Mouse (Mus musculus): ENCODE measurements around the gene Ccdc155.

Gene Ccdc155

DNA sequence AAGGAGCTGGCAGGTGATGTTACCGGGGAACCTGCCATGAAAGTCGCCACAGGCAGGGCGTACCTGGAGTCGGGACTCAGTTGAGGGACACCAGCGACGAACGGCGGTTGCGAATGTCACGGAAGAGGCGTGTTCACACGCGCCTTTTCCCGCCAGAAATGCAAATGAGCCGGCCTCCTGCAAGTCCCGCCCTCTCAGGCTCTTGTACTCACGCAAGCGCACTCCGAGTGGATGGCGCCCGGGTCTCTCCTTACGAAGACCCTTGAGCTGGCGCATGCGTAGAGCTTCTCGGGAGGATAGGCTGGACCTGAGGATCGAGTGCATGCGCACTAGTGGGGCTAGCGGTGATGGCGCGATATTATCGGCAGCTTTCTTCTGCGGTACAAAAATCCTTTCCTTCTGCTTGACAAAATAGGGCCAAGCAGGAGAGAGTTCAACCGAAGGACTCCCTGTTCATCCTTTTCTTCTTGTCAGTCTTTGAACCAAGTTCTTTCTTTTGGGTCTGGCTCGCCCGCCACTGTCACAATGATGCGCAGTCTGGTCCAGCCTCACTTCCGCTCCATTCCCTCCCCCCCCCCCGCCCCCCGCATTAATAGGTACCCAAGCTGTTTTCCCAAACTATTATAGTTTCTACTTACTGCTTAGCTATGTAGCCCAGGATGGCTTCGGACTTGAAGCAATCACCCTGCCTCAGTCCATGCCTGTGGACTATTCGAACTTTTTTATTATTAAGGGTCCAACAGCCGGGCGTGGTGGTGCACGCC is at the start of gene Ccdc155:
Gene Ccdc155 (minus strand): TSS at position 513 of the 764 bp plus-strand sequence.
- DNase-seq = peak; percentile 95

DNA sequence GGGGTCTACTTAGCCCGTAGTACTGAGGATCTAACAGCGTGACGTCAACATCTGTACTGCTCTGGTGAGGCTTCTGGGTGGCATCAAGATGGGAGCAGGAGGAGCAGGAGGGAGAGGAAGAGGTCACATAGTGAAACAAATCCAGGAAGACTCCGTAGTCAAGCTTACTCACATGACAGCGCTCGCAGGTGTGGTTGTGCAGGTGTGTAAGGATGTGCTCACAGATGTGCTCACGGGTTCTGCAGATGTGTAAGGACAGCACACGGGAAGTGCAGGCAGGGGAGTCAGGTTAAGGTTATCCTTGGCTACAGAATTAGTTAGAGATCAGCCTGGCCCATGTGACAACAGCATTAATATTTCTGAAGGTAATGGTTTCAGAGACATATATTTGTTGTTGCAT is 49.1 kb upstream of the Ccdc155 start:
- no peak for DNase-seq

DNA sequence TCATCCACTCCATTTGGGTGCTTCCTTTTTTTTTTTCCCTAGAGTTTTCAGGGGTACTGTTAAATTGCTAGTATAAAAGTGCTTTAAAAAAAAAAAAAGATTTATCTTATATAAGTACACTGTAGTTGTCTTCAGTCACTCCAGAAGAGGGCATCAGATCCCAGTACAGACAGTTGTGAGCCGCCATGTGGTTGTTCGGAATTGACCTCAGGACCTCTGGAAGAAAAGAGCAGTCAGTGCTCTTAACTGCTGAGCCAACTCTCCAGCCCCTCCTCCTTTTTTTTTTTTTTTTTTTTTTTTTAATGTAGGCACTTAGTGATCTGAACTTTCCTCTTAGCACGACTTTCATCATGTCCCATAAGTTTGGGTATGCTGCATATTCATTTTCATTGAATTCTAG is 43.0 kb upstream of the Ccdc155 start:
- DNase-seq = no peak

DNA sequence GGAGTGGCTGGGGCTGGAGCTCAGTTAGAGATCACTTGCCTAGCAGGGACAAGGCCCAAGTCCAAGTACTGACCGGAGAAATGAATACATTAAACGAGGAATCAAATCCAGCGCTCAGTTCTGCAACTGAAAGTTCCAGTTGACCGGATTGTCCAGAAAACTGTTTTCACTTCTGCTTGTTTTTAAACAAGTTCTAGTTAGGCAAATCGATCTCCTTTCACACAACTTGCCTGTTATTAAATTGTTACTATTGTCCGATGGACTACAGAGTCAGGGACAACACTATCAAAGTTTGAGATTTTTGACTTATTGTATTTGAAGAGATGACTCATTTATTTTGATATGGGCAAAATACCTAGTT is 36.7 kb upstream of the Ccdc155 start:
- no peak for DNase-seq

DNA sequence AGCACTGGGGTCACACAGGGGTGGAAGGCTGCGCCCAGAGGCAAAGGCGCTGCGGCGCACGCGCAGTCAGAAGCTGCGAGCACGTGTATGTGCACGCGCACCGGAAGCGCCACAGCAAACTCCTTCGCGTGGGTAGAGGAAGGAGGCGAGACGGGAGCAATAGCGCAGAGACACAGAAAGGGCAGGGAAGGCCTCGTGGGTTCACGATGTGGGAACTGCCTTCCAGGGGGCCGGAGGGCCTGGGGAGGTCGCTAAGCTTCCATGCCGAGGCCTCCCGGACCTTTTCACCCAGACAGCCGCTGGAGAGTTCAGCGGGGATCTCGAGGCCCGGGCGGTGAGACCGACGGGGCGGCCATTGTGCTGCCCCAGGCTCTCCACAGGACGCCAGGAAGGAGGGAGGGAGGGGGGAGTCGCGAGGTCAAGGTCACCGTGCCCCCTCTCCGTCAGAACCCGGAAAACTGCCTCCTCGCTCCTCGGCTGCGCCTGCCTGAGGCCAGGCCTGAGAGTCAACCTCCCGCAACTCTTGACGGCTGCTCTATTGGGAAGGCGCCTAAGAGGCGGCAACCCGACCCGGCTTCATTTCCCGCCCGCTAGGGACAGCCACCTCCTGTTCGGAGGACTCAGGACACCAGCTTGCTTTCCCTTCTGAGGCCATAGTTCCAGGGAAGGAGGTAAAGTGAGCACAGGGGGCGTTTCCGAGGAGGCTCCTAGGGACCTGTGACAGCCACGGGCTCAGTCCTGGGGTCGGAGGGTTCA is 36.1 kb upstream of the Ccdc155 start, which contains the start of gene Slc6a16:
Gene Slc6a16 (plus strand): TSS at position 453 of the 756 bp plus-strand sequence.
- peak; percentile 61 for DNase-seq

DNA sequence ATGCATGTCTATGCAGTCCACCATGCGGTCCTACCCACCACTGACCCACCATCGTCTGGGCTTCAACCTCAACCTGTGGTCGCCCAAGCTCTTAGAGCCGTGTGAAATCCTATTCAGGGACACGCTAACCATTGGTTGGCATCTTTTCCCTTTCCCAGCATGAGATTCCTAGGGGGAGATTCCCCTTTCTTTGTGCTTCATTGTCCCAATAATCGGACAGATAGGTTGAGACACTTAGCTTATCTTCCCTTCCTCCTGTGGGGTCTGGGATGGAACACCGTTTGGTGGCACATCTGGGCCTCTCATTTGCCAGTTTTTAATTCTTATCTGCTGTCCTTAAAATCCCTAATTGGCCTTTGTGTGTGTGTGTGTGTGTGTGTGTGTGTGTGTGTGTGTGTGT is 35.4 kb upstream of the Ccdc155 start:
- no peak for DNase-seq

DNA sequence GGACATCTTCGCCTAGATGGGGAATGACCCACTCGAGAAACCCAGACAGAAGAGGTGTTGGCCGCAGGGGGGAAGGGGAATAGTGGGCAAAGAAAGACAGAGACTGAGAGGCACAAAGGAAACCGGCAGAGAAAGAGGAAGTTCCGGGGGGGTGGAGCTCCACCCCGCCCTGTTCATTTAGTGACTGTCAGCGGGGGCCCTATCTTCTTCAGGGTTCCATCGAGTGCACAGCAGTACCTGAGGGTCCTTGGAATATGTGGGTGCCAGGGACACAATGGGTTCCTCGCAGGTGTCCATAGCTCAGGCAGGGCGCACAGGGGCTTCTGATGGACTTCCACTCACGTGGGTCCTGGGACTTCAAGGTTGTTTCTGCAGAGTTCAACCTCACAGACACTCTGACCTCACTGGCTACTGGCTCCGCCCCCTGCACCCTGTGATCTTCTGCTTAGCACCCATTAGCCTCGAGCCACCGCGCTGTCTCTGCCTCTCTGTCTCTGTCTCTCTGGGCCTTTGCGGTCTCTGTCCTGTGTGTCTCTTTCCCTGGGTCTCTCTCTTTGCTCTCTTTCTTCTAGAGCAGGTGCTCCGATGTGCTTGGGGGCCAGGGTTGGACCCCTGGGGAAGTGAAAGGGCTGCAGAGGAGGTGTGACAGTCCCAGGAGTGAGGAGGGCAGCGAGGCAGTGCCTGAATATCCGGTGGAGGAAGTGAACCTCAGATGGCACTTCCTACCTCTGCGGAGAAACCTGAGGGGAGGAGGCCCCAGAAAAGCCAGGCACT is 34.2 kb upstream of the Ccdc155 start, which contains the start of gene Cd37:
Gene Cd37 (minus strand): TSS at position 393 of the 774 bp plus-strand sequence.
- DNase-seq = no peak

DNA sequence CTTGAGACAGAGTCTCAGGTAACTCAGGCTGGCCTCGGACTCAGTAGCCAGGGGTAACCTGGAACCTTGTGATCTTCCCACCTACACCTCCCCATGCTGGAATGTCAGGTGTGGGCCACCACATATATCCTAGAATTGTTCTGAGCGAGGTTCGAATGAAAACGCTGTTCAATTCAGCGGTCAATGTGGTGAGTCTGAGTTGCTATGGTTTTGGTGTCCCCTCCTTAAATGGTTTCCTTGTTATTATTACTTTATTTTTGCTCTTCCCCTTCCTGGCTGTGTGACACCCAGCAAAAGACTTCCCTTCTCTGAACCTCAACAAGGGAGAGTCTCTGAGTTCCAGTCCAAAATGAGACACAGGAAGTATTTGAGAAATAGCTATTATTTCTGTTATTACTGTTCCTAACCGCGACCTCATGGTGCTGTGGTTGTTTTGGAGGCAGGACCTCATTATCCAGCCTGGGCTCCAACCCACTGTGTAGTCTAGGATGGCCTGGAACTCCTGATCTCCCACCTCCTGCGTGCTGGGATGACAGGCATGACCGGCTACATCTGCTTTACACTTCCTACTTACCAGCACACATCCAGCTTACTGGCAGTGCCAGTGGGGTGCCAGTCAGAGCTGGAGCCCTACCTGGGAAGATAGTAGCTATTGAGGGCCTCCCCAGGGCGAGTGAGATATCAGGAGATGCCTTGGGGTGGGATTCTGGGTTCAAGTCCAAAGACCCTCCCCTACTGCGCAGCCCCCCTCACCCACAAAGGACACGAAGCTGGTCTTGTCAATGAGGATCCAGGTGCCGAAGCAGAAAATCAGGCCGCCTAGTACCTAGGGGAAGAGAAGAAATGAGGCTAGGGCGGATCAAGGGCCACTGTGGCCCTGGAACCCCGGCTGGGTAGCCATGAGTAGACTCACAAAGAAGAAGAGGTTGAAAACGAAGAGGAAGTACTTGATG is 33.3 kb upstream of the Ccdc155 start:
- no peak for DNase-seq

DNA sequence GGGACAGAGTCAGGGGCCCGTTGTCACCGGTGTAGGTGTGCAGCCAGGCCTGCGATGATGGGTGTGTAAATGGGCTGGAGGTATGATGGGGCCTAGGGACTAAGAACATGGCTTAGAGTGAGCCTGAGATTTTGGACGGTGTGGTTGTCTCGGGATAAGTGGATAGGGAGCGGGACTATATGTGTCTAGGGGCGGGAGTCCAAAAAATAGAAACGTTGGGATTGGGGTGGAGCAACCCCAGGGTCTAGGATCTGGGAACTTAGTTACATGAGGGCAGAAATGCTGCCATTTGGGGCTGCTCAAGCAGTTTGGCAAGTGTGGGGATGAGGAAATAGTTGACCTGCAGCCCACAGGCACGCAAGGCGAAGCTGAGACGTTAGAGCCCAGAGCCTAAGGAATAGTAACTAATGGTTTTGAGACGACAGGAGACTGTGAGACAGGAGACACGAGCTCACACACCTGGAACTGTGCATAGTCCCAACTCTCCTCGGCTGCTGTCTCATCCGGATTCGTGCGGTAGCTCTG is 31.0 kb upstream of the Ccdc155 start:
- DNase-seq = no peak

DNA sequence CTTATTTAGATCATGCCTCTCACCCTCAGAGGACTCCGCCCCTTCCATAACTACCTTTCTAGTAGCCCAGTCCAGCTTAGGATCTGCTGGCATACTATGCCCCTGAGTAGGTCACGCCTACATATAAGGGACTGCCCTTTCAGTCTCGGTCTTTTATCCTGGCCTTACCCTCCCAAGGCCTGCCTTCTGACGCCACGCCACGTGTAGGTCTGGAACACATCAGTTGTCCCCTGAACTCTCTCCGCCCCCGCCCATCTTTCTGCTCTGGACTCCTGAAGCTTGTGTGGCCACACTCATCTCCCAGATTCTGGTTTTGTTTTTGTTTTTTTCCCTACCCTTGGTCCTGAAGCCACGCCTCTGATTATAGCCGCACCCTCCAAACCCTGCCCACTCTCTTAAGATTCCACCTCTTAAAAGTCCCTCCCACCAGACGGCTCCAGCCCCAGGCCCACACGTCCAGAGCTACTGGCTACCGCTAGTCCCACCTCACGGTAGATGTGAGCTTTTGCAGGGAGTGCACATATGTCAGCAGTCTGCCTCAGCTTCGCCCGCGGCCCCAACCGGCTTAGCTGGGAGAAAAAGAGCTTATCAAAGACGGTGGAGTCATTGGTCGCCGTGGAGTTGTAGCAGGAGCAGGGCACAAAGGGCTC is 30.4 kb upstream of the Ccdc155 start:
- DNase-seq = no peak

DNA sequence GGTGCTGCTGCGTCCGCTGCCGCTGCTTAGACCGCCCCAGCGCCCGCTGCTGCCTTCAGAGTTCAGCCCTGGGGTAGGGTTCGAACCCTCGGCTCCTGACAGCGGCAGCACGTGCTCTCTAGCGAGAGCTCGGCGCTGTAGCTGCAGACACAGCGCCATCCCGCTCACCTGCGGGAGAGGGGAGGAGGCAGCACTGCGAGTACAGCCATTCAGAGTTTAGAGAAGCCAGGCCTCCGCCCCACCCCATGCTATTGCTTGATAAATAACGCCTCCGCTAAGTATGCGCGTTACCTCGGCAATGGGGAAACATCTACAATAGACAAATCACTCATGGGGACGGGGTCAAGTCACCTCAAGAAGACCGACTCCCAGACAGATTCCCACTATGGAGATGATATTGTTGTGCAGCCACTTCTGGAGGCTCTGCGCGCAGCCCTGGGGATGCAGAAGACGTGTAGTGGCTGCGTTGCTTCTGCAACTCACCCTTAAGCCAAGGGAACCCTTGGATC is 29.7 kb upstream of the Ccdc155 start:
- DNase-seq = no peak

DNA sequence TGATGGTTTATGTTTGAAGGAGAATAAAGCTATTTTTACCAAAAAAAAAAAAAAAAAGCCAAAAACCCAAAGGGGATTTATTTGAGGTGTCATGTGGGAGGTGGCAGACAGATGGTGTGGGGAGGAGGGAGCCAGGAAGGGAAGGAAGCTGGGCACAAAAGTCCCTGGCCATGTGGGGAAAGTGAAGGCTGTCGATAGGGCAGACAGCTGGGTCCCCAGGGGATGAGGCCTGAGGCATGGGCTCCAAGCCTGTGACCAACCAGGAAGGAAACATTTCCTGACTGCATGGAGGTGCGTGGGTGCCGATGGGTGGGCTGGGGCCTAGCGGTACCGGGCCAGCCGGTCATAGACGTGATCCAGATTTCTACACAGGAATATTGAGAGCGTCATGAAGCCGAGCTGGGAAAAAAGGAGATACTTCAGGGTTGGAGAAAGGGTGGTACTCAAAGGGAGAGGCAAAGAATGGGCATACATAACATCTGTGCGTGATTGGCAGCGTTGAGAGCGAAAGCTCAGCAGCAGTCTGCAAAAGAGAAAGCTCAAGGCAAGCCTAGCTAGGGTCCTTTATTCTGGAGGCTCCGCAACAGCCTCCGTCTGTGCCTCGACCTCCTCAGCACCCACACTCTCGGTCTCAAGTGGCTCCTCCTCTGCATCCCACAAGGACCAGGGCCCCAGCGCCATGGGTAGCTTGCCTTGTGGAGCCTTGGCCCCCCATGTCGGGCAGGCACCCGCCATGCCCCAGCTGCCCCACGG is 29.1 kb upstream of the Ccdc155 start:
- peak; percentile 62 for DNase-seq

DNA sequence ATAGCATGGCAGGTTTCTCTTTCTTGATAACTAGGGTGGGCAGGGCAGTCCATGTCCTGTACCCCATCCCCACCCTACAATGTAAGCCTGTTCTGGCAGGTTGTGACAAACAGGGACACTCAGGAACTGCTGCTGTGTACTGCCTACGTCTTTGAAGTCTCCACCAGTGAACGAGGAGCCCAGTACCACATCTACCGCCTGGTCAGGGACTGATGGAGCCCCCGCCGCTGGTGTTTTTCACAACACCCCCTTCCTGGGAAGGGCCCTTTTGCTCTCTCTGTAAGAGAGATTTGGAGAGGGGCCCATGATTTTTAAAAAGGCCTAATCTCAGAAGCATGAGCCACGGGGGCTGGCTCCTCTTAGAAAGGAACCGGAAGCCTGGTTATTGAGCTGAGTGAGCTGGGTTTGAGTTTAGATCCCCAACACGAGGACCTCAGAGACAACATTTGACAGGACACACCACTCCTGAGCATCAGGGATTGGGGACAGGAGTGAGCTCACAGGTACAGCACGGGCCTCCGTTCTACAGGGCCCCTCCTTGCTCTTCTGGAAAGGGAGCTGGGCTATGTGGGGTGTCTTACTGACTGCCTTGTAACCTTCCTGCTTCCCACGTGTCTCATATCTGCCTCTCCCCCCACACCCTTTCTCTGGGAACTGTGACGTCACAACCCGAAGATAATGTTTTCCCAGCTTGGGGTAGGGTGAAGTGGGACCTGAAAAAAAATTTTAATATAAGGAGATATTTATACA is 28.2 kb upstream of the Ccdc155 start:
- no peak for DNase-seq

DNA sequence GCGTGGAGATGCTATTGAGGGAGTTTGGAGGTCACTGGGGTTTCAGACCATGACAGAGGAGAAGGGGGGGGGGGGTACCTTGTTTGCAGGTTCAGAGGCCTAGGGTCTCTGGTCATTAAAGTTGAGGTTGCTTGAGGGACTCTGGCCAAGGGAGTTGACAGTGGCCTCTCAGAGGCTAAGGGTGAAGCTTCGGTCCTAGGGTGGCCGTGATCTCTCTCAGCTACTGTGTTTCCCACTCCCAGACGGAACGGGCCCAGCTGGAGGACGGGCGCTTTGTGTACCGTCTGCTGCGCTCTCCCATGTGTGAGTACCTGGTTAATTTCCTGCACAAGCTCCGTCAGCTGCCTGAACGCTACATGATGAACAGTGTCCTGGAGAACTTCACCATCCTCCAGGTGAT is 27.2 kb upstream of the Ccdc155 start:
- no peak for DNase-seq

DNA sequence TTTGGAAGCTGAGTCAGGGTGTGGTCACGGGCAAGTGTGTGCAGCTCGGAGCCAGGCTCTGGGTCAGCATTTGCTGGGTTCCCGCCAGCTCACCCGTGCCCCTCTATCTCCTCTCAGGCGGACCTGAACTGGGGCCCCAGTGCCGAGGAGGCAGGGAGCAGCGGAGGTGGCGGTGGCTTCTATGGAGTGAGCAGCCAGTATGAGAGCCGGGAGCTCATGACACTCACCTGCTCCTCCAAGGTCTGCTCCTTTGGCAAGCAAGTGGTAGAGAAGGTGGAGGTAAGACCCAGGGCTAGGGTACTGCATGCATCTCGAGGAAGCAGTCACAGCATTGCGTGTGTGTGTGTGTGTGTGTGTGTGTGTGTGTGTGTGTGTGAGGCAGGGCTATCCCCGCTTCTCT is 26.5 kb upstream of the Ccdc155 start:
- no peak for DNase-seq

DNA sequence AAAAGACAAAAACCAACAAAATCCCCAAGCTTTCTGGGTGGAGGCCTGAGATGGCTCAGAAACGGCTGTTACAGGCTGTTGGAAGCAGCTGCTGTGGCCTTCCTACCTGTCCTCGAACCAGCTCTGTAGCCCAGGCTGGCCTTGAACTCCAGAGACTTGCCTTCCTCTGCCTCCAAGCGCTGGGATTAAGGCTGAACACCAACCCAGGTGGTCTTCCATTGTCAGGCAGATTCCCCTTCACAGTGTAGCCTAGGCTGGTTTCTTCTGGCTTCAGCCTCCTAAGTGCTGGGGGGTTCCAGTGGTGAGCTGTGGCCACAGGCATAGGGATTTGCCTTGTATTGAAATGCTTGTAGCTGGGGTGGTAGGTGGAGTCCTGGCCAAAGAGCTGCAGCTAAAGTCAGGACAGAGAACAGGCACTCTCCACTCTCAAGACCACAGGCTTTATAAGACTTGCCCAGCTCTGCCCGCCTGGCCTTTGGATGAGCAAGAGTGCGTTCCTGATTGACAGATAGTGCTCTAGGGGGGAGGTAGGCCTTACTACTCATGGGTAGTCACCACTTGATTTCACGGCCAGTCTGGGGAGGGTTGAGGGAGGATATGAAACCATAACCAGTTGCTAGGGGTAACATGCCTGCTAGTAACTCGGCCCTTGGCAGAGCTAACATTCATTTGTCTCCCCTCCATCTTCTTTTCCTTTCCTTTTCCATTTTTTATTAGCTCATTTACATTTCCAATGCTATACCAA is 24.9 kb upstream of the Ccdc155 start:
- DNase-seq = no peak

DNA sequence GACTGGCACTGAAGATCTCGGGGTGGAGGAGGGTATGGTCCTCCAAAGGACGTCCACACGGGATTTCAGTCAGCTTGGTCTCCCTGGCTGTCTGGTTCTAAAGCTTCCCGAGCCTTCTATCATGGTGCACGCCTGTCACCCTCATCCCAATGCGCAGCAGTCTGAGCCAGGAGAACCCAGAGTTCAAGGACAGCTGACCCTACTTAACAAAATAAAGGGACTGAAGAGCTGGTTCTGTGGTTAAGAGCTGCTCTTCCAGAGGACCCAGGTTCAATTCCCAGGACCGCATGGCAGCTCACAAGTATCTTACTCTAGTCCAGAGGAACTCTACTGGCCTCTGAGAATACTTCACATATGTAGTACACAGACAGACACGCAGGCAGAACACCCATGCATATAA is 24.4 kb upstream of the Ccdc155 start:
- DNase-seq = no peak

DNA sequence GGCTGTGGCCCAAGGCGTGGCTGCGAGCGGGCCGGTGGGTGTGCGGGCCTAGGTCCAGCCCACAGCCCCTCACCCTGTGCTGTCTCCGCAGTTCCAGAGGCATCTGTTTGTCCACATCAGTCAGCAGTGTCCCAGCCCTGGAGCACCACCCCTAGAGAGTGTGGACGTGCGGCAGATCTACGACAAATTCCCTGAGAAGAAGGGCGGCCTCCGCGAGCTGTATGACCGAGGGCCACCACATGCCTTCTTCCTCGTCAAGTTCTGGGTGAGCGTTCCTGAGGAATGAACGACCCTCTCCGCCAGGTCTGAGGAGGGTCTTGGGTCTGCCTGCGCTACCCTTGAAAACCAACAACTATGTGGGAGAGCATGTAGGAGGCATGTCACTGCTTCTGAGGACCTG is 23.9 kb upstream of the Ccdc155 start:
- DNase-seq = no peak

DNA sequence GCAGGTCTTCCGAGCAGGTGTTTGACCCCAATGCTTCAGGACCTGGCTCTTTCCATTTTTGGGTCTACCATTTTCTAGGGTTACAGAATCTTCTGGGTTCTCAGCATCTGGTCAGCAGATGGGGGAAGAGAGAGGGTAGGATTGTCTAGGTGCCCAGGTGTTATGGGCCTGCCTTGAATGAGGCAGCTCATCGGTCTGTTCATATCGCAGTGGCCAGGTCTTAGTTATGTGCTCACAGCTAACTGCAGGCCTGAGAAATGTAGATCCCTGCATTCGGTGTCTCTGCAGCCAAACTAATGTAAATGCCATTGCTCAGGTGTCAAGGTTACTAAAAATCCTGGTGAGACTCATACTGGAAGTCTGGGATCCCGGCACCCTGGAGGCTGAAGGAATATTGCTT is 21.7 kb upstream of the Ccdc155 start:
- DNase-seq = no peak
